Mouse (Mus musculus): Measurements from ENCODE around the gene Alk.

The Alk gene

GRCm38 (mm10) chr17:72045671-72046070 lies 558.8 kb downstream of the Alk start:
- Histone ChIP-seq H3K27me3 (ENCODE audit: control insufficient read depth, insufficient read depth, low read length, poor library complexity, severe bottlenecking) (no peaks in the 10 kb centered on the region), H3K36me3 (ENCODE audit: control insufficient read depth, insufficient read depth, low read length, poor library complexity, severe bottlenecking) (no peaks in the 10 kb centered on the region)
- no peak for DNase-seq (ENCODE audit: low read depth, low spot score)

GRCm38 (mm10) chr17:72043667-72044390 lies 560.6 kb downstream of the Alk start:
- no peaks in the 10 kb centered on the region for H3K36me3 ChIP-seq (ENCODE audit: control insufficient read depth, insufficient read depth, low read length, poor library complexity, severe bottlenecking)
- no peak for DNase-seq (ENCODE audit: low read depth, low spot score)
- no peaks in the 10 kb centered on the region for H3K27me3 ChIP-seq (ENCODE audit: control insufficient read depth, insufficient read depth, low read length, poor library complexity, severe bottlenecking)

- Histone ChIP-seq H3K36me3 (ENCODE audit: control insufficient read depth, insufficient read depth, low read length, poor library complexity, severe bottlenecking) (no peaks in the 10 kb centered on the region), H3K27me3 (ENCODE audit: control insufficient read depth, insufficient read depth, low read length, poor library complexity, severe bottlenecking) (no peaks in the 10 kb centered on the region)
- no peak for DNase-seq (ENCODE audit: low read depth, low spot score)
These were observed 561.3 kb downstream of the Alk start for GRCm38 (mm10) chr17:72043001-72043666.

GRCm38 (mm10) chr17:72039176-72039948 lies 565.1 kb downstream of the Alk start:
- H3K36me3 ChIP-seq (ENCODE audit: control insufficient read depth, insufficient read depth, low read length, poor library complexity, severe bottlenecking): no peaks in the 10 kb centered on the region
- no peak for DNase-seq (ENCODE audit: low read depth, low spot score)
- H3K27me3 ChIP-seq (ENCODE audit: control insufficient read depth, insufficient read depth, low read length, poor library complexity, severe bottlenecking): no peaks in the 10 kb centered on the region

- Histone ChIP-seq H3K27me3 (ENCODE audit: control insufficient read depth, insufficient read depth, low read length, poor library complexity, severe bottlenecking) (no peaks in the 10 kb centered on the region), H3K36me3 (ENCODE audit: control insufficient read depth, insufficient read depth, low read length, poor library complexity, severe bottlenecking) (no peaks in the 10 kb centered on the region)
- no peak for DNase-seq (ENCODE audit: low read depth, low spot score)
These were observed 566.1 kb downstream of the Alk start for GRCm38 (mm10) chr17:72038371-72038770.

- DNase-seq (ENCODE audit: low read depth, low spot score): no peak
- H3K36me3 ChIP-seq (ENCODE audit: control insufficient read depth, insufficient read depth, low read length, poor library complexity, severe bottlenecking): no peaks in the 10 kb centered on the region
- H3K27me3 ChIP-seq (ENCODE audit: control insufficient read depth, insufficient read depth, low read length, poor library complexity, severe bottlenecking): no peaks in the 10 kb centered on the region
These were observed 573.8 kb downstream of the Alk start for GRCm38 (mm10) chr17:72030672-72031071.

- Histone ChIP-seq H3K36me3 (ENCODE audit: control insufficient read depth, insufficient read depth, low read length, poor library complexity, severe bottlenecking) (no peaks in the 10 kb centered on the region), H3K27me3 (ENCODE audit: control insufficient read depth, insufficient read depth, low read length, poor library complexity, severe bottlenecking) (no peaks in the 10 kb centered on the region; the same call in 1 of the 2 replicates)
- no peak for DNase-seq (ENCODE audit: low read depth, low spot score)
These were observed 581.1 kb downstream of the Alk start for GRCm38 (mm10) chr17:72023323-72023722.

GRCm38 (mm10) chr17:72021733-72022669 lies 582.4 kb downstream of the Alk start:
- no peaks in the 10 kb centered on the region for H3K36me3 ChIP-seq (ENCODE audit: control insufficient read depth, insufficient read depth, low read length, poor library complexity, severe bottlenecking)
- DNase-seq (ENCODE audit: low read depth, low spot score): no peak
- H3K27me3 ChIP-seq (ENCODE audit: control insufficient read depth, insufficient read depth, low read length, poor library complexity, severe bottlenecking): no peaks in the 10 kb centered on the region; the same call in 1 of the 2 replicates

- H3K27me3 ChIP-seq (ENCODE audit: control insufficient read depth, insufficient read depth, low read length, poor library complexity, severe bottlenecking): no peaks in the 10 kb centered on the region
- DNase-seq (ENCODE audit: low read depth, low spot score): no peak
- H3K36me3 ChIP-seq (ENCODE audit: control insufficient read depth, insufficient read depth, low read length, poor library complexity, severe bottlenecking): no peaks in the 10 kb centered on the region
These were observed 587.1 kb downstream of the Alk start for GRCm38 (mm10) chr17:72017329-72017728.

GRCm38 (mm10) chr17:72015253-72015652 lies 589.2 kb downstream of the Alk start:
- DNase-seq (ENCODE audit: low read depth, low spot score): no peak
- Histone ChIP-seq H3K36me3 (ENCODE audit: control insufficient read depth, insufficient read depth, low read length, poor library complexity, severe bottlenecking) (no peaks in the 10 kb centered on the region), H3K27me3 (ENCODE audit: control insufficient read depth, insufficient read depth, low read length, poor library complexity, severe bottlenecking) (no peaks in the 10 kb centered on the region)

- Histone ChIP-seq H3K27me3 (ENCODE audit: control insufficient read depth, insufficient read depth, low read length, poor library complexity, severe bottlenecking) (no peaks in the 10 kb centered on the region), H3K36me3 (ENCODE audit: control insufficient read depth, insufficient read depth, low read length, poor library complexity, severe bottlenecking) (no peaks in the 10 kb centered on the region)
- no peak for DNase-seq (ENCODE audit: low read depth, low spot score)
These were observed 591.7 kb downstream of the Alk start for GRCm38 (mm10) chr17:72012775-72013174.

- Histone ChIP-seq H3K27me3 (ENCODE audit: control insufficient read depth, insufficient read depth, low read length, poor library complexity, severe bottlenecking) (no peaks in the 10 kb centered on the region), H3K36me3 (ENCODE audit: control insufficient read depth, insufficient read depth, low read length, poor library complexity, severe bottlenecking) (no peaks in the 10 kb centered on the region)
- DNase-seq (ENCODE audit: low read depth, low spot score): no peak
These were observed 594.6 kb downstream of the Alk start for GRCm38 (mm10) chr17:72009836-72010235.

- Histone ChIP-seq H3K36me3 (ENCODE audit: control insufficient read depth, insufficient read depth, low read length, poor library complexity, severe bottlenecking) (no peaks in the 10 kb centered on the region), H3K27me3 (ENCODE audit: control insufficient read depth, insufficient read depth, low read length, poor library complexity, severe bottlenecking) (no peaks in the 10 kb centered on the region)
- DNase-seq (ENCODE audit: low read depth, low spot score): no peak
These were observed 596.0 kb downstream of the Alk start for GRCm38 (mm10) chr17:72008389-72008788.

GRCm38 (mm10) chr17:72005365-72005764 lies 599.1 kb downstream of the Alk start:
- no peak for DNase-seq (ENCODE audit: low read depth, low spot score)
- Histone ChIP-seq H3K36me3 (ENCODE audit: control insufficient read depth, insufficient read depth, low read length, poor library complexity, severe bottlenecking) (no peaks in the 10 kb centered on the region), H3K27me3 (ENCODE audit: control insufficient read depth, insufficient read depth, low read length, poor library complexity, severe bottlenecking) (no peaks in the 10 kb centered on the region)

All from splenic B cell, adult 2 months (primary cell).